Mouse (Mus musculus) E14TG2a.4 (cell line): ENCODE data around the gene Nr2f6.

Source experiments
- CTCF ChIP-seq: conservative IDR thresholded peaks from 2 replicates; pipeline ENCODE4 v1.5.1; 2014; ENCODE audit warnings: low read length
- POU5F1 ChIP-seq: IDR thresholded peaks from 2 replicates; pipeline ENCODE4 v1.6.1; 2014; ENCODE audit warnings: low read length, borderline replicate concordance

DNA sequence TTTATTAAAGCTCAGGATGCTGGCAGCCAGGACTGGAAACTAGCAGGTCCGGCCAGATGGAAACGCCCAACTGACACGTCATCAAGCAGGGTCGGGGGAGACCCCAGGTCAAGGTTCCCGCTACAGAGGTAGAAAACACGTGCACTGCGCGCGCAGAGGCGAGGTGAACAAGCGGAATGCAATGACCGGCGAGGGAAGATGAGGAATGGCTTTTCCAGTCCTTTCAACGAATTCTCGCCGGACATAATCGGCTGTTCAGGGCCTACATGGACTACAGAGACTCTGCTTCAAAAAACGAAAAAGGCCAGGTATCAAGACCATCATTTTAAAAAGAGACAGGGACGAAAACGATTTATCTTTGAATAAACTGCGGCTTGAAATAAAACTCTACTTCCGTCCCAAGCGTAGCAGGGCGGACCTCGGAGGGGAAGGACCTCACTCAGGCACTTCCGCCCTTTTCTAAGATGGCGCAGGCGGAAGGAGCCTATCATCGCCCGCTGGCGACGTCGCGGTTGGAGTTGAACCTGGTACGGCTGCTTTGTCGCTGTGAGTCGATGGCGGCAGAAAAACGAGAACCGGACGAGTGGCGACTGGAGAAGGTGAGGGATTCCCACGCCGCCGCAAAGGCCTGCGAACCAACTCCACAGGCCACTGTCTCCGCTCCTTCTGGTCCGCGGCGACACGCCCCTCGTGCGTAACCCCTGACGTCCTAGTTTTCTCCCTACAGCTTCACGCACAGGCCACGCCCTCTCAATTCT is 14.8 kb downstream of the Nr2f6 start, which contains the start of gene Use1:
- TF ChIP-seq CTCF (no peak), POU5F1 (no peak)
